Mouse (Mus musculus) embryonic facial prominence, embryonic 15.5 days (tissue): ENCODE measurements around the gene Krcc1. TPM values are rescaled to one million over a fixed set of nuclear protein-coding genes. Genes with fewer than 3 reads are reported as not detected.
"Not testable (repeated sequence)": the region's sequence is repeated elsewhere in the genome, so short reads cannot be mapped to it uniquely, and the experiment has no call there.

ENCODE experiments used
- ATAC-seq: fragments of 200-750 bp; cut with Nextera tagmentation; 2 replicates; pipeline ENCODE4 v1.8.0; 2017; ENCODE audit warnings: low read depth, moderate TSS enrichment; ENCODE audit not compliant: insufficient number of reproducible peaks, low FRiP score, low TSS enrichment
- H3K27ac ChIP-seq: fragments of 300-500 bp; sonication (generic); replicated peaks from 2 replicates; pipeline ENCODE4 v1.5.1; 2015; ENCODE audit warnings: mild to moderate bottlenecking, inconsistent platforms
- H3K27me3 ChIP-seq: fragments of 300-500 bp; sonication (generic); 2 replicates; pipeline ENCODE4 v1.6.1; 2015; ENCODE audit warnings: inconsistent platforms
- H3K36me3 ChIP-seq: fragments of 300-500 bp; sonication (generic); 2 replicates; pipeline ENCODE4 v1.6.1; 2015; ENCODE audit warnings: mild to moderate bottlenecking, inconsistent platforms
- H3K4me1 ChIP-seq: fragments of 300-500 bp; sonication (generic); 2 replicates; pipeline ENCODE4 v1.6.1; 2015; ENCODE audit warnings: inconsistent platforms
- H3K4me2 ChIP-seq: fragments of 300-500 bp; sonication (generic); replicated peaks from 2 replicates; pipeline ENCODE4 v1.6.1; 2015; ENCODE audit warnings: mild to moderate bottlenecking, inconsistent platforms
- H3K4me3 ChIP-seq: fragments of 300-500 bp; sonication (generic); replicated peaks from 2 replicates; pipeline ENCODE4 v1.5.1; 2015; ENCODE audit warnings: mild to moderate bottlenecking, inconsistent platforms
- H3K9ac ChIP-seq: fragments of 300-500 bp; sonication (generic); 2 replicates; pipeline ENCODE4 v1.6.1; 2015; ENCODE audit warnings: inconsistent platforms
- H3K9me3 ChIP-seq: fragments of 300-500 bp; sonication (generic); replicated peaks from 2 replicates; pipeline ENCODE4 v1.6.1; 2016; ENCODE audit warnings: inconsistent platforms
- whole genome bisulfite sequencing: fragments of 180-500 bp; shearing (Covaris S2); methylation state at CpG from one replicate; pipeline ENCODE4 v1.1.7; 2015; 5-methylcytosine and 5-hydroxymethylcytosine counted together
- polyA plus RNA-seq: library from polyadenylated mRNA; unstranded; fragments of >200 nt; fragmentation: Nextera tagmentation; extraction: Ambion mirVana; gene quantifications from 2 replicates; pipeline ENCODE4 v1.2.1, GENCODE M21; 2015

Krcc1 gene
- polyA plus RNA-seq, 1 experiment from 2014 or later: 47.3 TPM

DNA sequence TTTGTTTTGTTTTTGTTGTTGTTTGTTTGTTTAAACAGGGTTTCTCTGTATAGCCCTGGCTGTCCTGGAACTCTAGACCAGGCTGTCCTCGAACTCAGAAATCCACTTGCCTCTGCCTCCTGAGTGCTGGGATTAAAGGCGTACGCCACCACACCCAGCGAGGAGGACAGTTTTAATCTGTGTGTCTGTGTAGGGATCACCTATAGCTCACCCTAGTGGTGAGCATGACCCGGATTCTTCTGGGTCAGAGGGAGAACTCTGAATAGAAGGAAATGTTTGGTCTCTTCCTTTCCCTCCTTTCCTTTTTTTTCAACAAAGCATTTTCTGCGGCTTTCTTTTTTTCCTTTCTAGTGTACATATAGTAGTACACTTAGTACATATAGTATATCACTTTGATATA is 23.8 kb downstream of the Krcc1 start:
- Histone ChIP-seq H3K9me3 (no peaks in the 10 kb centered on the region), H3K27me3 (no peaks in the 10 kb centered on the region), H3K9ac (no peak overlapping the region), H3K4me2 (no peak overlapping the region), H3K36me3 (no peaks in the 10 kb centered on the region), H3K4me3 (no peak overlapping the region), H3K4me1 (no peaks in the 10 kb centered on the region), H3K27ac (no peak overlapping the region)
- ATAC-seq: no peak
- 80% methylated on average over 6 of the region's 6 CpGs for WGBS

DNA sequence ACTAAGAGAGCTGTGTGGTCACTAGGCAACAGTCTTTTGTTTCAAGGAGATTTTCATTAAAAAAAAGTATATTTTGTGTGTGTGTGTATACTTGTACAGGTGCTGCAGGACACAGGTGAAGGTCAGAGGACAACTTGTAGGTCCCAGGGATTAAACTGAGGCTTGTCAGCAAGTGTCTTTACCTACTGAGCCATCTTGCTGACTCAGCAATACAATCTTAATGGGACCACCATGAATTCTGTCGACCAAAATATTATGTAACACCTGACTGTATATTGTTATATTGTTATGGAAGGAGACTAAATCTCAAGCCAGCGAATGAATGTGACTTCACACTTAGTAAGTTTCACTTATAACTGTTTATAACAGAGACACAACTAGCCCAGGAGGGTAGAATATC is 26.6 kb downstream of the Krcc1 start:
- no peak overlapping the region for H3K9ac ChIP-seq
- no peaks in the 10 kb centered on the region for H3K4me1 ChIP-seq
- no peak overlapping the region for H3K4me2 ChIP-seq
- H3K27ac ChIP-seq: no peak overlapping the region
- H3K9me3 ChIP-seq: no peaks in the 10 kb centered on the region
- no peaks in the 10 kb centered on the region for H3K36me3 ChIP-seq
- no peak for ATAC-seq
- H3K4me3 ChIP-seq: no peak overlapping the region
- 62% methylated on average over 2 of the region's 2 CpGs for WGBS
- no peaks in the 10 kb centered on the region for H3K27me3 ChIP-seq

DNA sequence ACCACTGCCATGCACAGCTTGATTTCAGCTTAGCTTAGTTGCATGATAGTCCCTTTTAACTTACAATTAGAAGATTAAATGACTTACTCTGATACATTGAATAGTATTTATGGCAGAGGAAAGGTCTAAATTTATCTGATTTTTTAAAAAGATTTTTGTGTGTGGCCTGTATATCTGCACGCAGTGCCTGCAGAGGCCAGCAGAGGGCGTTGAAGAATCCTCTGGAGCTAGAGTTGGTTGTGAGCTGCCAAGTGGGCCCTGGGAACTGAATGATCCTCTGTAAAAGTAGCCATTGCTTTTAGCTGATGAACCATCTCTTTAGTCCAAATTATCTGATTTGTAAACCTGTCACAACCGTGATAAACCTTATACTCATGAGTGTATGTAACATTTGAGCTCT is 27.3 kb downstream of the Krcc1 start:
- no peak for ATAC-seq
- WGBS: 36% methylated on average over 3 of the region's 3 CpGs
- Histone ChIP-seq H3K4me2 (no peak overlapping the region), H3K4me3 (no peak overlapping the region), H3K9me3 (no peaks in the 10 kb centered on the region), H3K9ac (no peak overlapping the region), H3K27ac (no peak overlapping the region), H3K36me3 (no peaks in the 10 kb centered on the region), H3K27me3 (no peaks in the 10 kb centered on the region), H3K4me1 (no peaks in the 10 kb centered on the region)

DNA sequence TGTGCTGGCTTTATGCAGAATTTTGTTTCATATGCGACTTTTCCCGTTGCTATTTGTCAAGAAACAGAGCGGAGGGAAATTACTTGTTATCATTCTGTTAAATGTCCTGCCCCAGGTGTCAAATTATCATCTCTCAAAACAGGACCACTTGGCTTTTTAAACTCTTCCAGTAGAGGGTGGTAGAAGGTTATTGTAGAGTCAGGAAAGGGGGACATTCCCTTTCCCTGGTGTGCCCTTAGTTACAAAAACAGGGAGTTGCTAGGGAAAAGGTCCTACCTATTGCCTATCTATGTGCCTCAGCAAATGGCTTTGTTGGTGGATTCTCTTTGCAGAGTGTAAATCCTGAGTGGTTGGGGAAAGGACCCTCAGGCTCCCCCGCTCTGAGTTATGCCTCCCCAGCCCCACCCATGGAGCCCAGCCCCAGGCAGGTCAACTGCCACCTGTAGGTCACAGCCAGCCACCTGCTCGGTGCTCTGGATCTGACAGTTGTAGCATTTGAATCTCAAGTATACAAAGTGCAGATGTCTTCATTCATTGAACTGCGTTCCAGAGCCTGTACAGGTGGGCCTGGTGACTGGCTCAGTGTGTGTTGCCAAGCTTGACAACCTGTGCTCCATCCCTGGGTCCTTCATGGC is 30.7 kb downstream of the Krcc1 start:
- no peak overlapping the region for H3K9ac ChIP-seq
- no peaks in the 10 kb centered on the region for H3K9me3 ChIP-seq
- no peak for ATAC-seq
- WGBS: 60% methylated on average over 6 of the region's 6 CpGs
- no peaks in the 10 kb centered on the region for H3K27me3 ChIP-seq
- H3K36me3 ChIP-seq: no peaks in the 10 kb centered on the region
- H3K27ac ChIP-seq: no peak overlapping the region
- no peak overlapping the region for H3K4me3 ChIP-seq
- no peaks in the 10 kb centered on the region for H3K4me1 ChIP-seq
- H3K4me2 ChIP-seq: no peak overlapping the region

DNA sequence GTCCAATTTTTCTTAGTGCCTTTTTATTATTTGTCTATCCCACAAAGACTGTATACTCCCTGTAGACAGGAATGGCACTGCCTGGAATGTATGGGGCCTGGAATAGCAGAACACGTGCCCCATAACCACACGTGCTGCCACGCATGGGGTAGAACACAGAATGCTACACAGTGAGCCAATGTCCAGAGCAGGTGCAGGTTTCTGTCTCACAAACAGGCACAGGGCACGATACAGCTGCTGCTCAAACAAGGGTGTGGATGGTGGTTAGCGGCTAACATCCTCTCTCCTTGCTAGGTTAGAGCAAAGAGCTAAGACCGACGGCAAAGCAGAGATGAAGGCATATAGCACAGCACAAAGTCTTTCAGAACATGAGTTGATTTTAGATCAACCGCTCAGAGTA is 36.0 kb downstream of the Krcc1 start:
- Histone ChIP-seq H3K27me3 (no peaks in the 10 kb centered on the region), H3K4me3 (no peak overlapping the region), H3K9me3 (no peaks in the 10 kb centered on the region), H3K27ac (no peak overlapping the region), H3K9ac (no peak overlapping the region), H3K4me2 (no peak overlapping the region), H3K36me3 (no peaks in the 10 kb centered on the region), H3K4me1 (no peaks in the 10 kb centered on the region)
- no peak for ATAC-seq
- 86% methylated on average over 8 of the region's 8 CpGs for whole genome bisulfite sequencing

DNA sequence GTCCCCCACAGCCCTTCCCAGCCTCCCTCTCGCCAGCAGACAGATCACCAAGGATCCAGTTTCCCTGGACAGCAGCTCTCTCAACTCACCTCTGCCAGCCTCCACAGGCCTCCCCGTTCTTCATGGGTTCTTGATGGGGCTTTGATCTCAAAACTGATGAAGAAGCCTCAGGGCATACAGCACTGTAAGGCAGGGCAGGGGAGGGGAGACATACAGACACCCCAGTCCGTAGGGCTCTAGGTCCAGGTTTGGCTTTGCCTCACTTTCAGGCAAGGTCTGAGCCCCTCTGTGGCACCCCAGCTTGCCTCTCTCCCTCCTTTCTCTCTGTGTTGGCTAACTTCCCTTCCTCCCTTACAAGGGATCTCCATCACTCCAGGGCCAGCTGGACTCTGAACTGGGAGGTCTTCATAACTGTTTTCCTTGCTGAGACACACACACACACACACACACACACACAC is 50.4 kb downstream of the Krcc1 start, which contains the start of gene Smyd1:
Gene Smyd1 (minus strand): TSS at position 408 of the 458 bp plus-strand sequence.
- H3K9ac ChIP-seq: no peak within 1 kb of the TSS
- H3K4me3 ChIP-seq: no peak within 1 kb of the TSS
- no peaks in the 10 kb centered on the region for H3K36me3 ChIP-seq
- WGBS: 61% methylated on average over 3 of the region's 3 CpGs
- no peaks in the 10 kb centered on the region for H3K4me1 ChIP-seq
- H3K27me3 ChIP-seq: no peaks in the 10 kb centered on the region
- ATAC-seq: no peak
- no peak within 1 kb of the TSS for H3K4me2 ChIP-seq
- no peaks in the 10 kb centered on the region for H3K9me3 ChIP-seq
- no peak within 1 kb of the TSS for H3K27ac ChIP-seq

DNA sequence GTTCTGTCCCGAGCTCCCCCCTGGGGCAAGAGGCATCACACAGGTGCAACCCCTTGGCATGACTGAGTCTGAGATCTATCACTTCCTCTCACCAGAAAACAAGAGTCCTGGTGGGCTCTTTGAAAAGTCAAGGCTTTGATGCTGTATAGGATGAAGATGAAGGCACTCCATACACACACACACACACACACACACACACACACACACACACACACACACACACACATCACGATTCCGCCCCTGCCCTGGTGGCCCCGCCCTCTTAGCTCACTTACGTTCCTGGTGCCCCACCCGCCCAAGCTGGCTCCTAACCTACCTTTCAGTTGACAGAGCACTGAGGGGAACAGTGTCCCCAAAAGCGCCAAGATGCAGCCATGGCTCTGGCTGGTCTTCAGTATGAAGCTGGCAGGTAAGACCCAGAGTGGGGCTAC is 51.0 kb downstream of the Krcc1 start, which contains the start of gene Cd8b1:
Gene Cd8b1 (plus strand): TSS at position 298 of the 431 bp plus-strand sequence.
- no peaks in the 10 kb centered on the region for H3K27me3 ChIP-seq

DNA sequence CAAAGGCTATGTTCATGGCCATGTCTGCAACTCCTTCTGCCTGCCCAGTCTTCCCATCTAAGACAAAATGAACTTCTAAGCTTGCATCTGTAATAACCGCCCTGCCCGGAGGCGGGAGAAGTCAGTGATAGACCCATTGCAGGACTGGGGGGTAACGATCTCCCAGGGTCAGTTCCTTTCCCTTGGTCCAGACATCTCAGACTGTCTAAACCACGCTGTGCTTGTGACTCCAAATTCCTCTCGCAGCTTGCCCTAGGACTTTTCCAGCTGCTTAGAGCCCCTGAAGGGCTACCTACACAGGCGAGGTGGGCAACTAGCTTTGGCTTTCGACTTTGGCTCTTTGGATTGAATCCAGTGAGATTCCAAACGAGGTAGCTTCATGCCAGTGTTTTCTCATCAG is 53.3 kb downstream of the Krcc1 start:
- no peak for ATAC-seq
- no peaks in the 10 kb centered on the region for H3K27me3 ChIP-seq
- H3K36me3 ChIP-seq: no peaks in the 10 kb centered on the region
- H3K9ac ChIP-seq: no peak overlapping the region
- H3K27ac ChIP-seq: no peak overlapping the region
- H3K9me3 ChIP-seq: no peaks in the 10 kb centered on the region
- H3K4me2 ChIP-seq: no peak overlapping the region
- WGBS: 85% methylated on average over 9 of the region's 9 CpGs
- no peak overlapping the region for H3K4me3 ChIP-seq
- H3K4me1 ChIP-seq: no peaks in the 10 kb centered on the region

More for the DNA sequence above, 51.0 kb downstream of the Krcc1 start, which contains the start of gene Cd8b1:
- no peak within 1 kb of the TSS for H3K4me3 ChIP-seq
- H3K4me1 ChIP-seq: no peaks in the 10 kb centered on the region
- no peaks in the 10 kb centered on the region for H3K9me3 ChIP-seq
- 77% methylated on average over 7 of the region's 7 CpGs for WGBS
- no peaks in the 10 kb centered on the region for H3K36me3 ChIP-seq
- H3K4me2 ChIP-seq: no peak within 1 kb of the TSS
- no peak within 1 kb of the TSS for H3K27ac ChIP-seq
- ATAC-seq: 0 out of 2 replicates have a peak, but pooled peaks have one; percentile 37
- no peak within 1 kb of the TSS for H3K9ac ChIP-seq

DNA sequence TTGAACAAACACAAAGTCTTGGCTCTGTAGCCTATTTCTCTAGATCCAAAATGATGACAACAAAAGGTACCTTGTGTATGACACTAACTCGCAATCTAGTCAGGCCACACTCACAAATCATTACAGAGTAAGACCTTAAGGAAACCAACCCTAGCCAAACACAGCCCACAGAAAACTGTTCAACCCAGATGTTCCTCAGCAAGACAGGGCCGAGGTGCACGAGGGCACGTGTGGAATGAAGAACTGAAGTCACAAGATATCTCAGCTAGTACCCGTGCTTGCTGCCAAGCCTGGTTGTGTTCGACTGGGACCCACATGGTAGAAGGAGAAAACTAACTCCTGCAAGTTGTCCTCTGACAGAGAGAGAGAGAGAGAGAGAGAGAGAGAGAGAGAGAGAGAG is 58.4 kb downstream of the Krcc1 start:
- Histone ChIP-seq H3K27me3 (no peaks in the 10 kb centered on the region), H3K9ac (no peak overlapping the region), H3K4me1 (no peaks in the 10 kb centered on the region), H3K4me3 (no peak overlapping the region), H3K36me3 (no peaks in the 10 kb centered on the region), H3K4me2 (no peak overlapping the region), H3K9me3 (no peaks in the 10 kb centered on the region), H3K27ac (no peak overlapping the region)
- WGBS: 81% methylated on average over 6 of the region's 6 CpGs
- no peak for ATAC-seq

DNA sequence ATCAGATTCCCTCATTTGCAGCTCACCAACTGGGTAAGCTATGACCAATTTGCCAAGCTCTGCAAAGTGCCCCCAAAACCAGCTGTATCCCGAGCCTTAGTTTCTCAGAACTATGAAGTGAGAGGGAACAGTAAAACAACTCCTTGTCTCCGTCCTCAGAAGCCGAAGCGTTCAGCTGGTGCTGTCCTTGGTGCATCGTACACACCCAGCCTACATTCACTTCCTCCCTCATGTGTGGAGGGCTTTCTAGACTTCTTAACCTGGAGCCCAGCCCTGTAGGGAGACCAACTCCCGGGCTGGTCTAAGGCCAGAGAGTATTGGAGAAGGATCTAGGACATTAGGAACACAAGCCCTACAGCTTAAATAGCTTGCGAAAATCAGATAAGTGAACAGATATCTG is 59.0 kb downstream of the Krcc1 start:
- Histone ChIP-seq H3K36me3 (no peaks in the 10 kb centered on the region), H3K27me3 (no peaks in the 10 kb centered on the region), H3K27ac (no peak overlapping the region), H3K4me1 (no peaks in the 10 kb centered on the region), H3K9me3 (no peaks in the 10 kb centered on the region), H3K4me3 (no peak overlapping the region), H3K4me2 (no peak overlapping the region), H3K9ac (no peak overlapping the region)
- no peak for ATAC-seq
- 78% methylated on average over 7 of the region's 7 CpGs for WGBS

DNA sequence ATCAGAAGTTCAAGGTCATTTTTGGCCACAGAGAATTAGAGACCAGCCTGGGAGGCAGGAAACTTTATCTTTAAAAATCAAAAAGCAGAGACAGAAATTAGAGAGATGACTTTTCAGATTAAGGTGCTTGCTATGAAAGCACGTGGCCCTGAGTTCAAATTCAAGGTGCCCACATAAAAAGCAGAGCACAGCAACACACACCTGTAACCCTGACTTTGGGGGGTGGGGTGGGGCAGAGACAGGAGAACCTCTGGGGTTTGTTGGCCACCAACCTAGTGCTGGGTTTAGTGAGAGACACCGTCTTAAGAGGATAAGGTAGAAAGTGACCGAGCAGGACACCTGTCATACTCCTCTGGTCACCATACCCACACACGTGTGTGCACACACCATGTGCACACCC is 60.0 kb downstream of the Krcc1 start:
- WGBS: 68% methylated on average over 2 of the region's 4 CpGs
- not testable (repeated sequence) for H3K36me3 ChIP-seq, H3K4me3 ChIP-seq, H3K27ac ChIP-seq, H3K4me2 ChIP-seq, H3K9me3 ChIP-seq, H3K27me3 ChIP-seq, H3K9ac ChIP-seq, H3K4me1 ChIP-seq, ATAC-seq
